Mouse (Mus musculus) retina, adult 2 months (tissue): ENCODE data around the gene Rgs3.

Experiments used
- DNase-seq: peaks from one replicate; pipeline ENCODE4 v3.0.0-alpha.2; 2012; ENCODE audit warnings: low read depth, low spot score

The Rgs3 gene

GRCm38 (mm10) chr4:62605856-62606541 lies 46.4 kb downstream of the Rgs3 start:
- no peak for DNase-seq

GRCm38 (mm10) chr4:62606542-62606882 lies 46.9 kb downstream of the Rgs3 start:
- DNase-seq, result no peak

- no peak for DNase-seq
Observed at GRCm38 (mm10) chr4:62606905-62607304, 47.3 kb downstream of the Rgs3 start.

- no peak for DNase-seq
Observed at GRCm38 (mm10) chr4:62607345-62607744, 47.7 kb downstream of the Rgs3 start.

GRCm38 (mm10) chr4:62607805-62608204 lies 48.2 kb downstream of the Rgs3 start:
- DNase-seq, result no peak

- DNase-seq, result no peak
Observed at GRCm38 (mm10) chr4:62609333-62609732, 49.7 kb downstream of the Rgs3 start.

- DNase-seq, result peak; percentile 28
Observed at GRCm38 (mm10) chr4:62610142-62610675, 50.6 kb downstream of the Rgs3 start.

- DNase-seq, result no peak
Observed at GRCm38 (mm10) chr4:62612601-62613501, 53.2 kb downstream of the Rgs3 start.

- DNase-seq, result no peak
Observed at GRCm38 (mm10) chr4:62613646-62614365, 54.2 kb downstream of the Rgs3 start.

GRCm38 (mm10) chr4:62617856-62618440 lies 58.3 kb downstream of the Rgs3 start:
- DNase-seq, result no peak

GRCm38 (mm10) chr4:62619232-62619964 lies 59.8 kb downstream of the Rgs3 start:
- DNase-seq, result no peak

GRCm38 (mm10) chr4:62619965-62620244 lies 60.3 kb downstream of the Rgs3 start:
- no peak for DNase-seq

- DNase-seq, result no peak
Observed at GRCm38 (mm10) chr4:62621151-62621550, 61.5 kb downstream of the Rgs3 start.

- no peak for DNase-seq
Observed at GRCm38 (mm10) chr4:62621880-62622675, 62.4 kb downstream of the Rgs3 start.

- DNase-seq, result no peak
Observed at GRCm38 (mm10) chr4:62623251-62624015, 63.8 kb downstream of the Rgs3 start.

- DNase-seq, result no peak
Observed at GRCm38 (mm10) chr4:62624679-62625450, 65.2 kb downstream of the Rgs3 start.

GRCm38 (mm10) chr4:62625451-62626061 lies 65.9 kb downstream of the Rgs3 start:
- no peak for DNase-seq
